Mouse (Mus musculus) MEL (cell line): ENCODE results near the gene Xntrpc.
"Not testable (repeated sequence)": the region's sequence is repeated elsewhere in the genome, so short reads cannot be mapped to it uniquely, and the experiment has no call there.

Experiments
- CHD1 ChIP-seq: IDR thresholded peaks from 2 replicates; pipeline ENCODE4 v1.6.1; 2012; ENCODE audit warnings: low read depth, mild to moderate bottlenecking, inconsistent platforms, low read length, improper control_type of control experiment
- CTCF ChIP-seq, 3 experiments: IDR thresholded peaks in 2 of 3; conservative IDR thresholded peaks in 1 of 3; 2 replicates each; pipeline ENCODE4 v1.5.1; 2011 to 2012; ENCODE audit warnings: low read length in 3 of 3, low read depth in 2 of 3, mild to moderate bottlenecking in 2 of 3, improper control_type of control experiment in 1 of 3, inconsistent platforms in 1 of 3, mixed read lengths in 1 of 3, moderate library complexity in 1 of 3; ENCODE audit not compliant: control insufficient read depth in 1 of 3, insufficient read depth in 1 of 3, poor library complexity in 1 of 3, severe bottlenecking in 1 of 3
- EP300 ChIP-seq, 2 experiments: IDR thresholded peaks; 2 replicates each; pipeline ENCODE4 v1.6.1; 2011; ENCODE audit warnings: improper control_type of control experiment in 2 of 2, low read length in 2 of 2, low read depth in 1 of 2, mild to moderate bottlenecking in 1 of 2
- HCFC1 ChIP-seq: IDR thresholded peaks from 2 replicates; pipeline ENCODE4 v1.6.1; 2012; ENCODE audit warnings: low read depth, mild to moderate bottlenecking, inconsistent platforms, low read length, improper control_type of control experiment, moderate library complexity
- MAFK ChIP-seq: IDR thresholded peaks from 2 replicates; pipeline ENCODE4 v1.6.1; 2011; ENCODE audit warnings: low read depth, mild to moderate bottlenecking, low read length, improper control_type of control experiment, borderline replicate concordance
- MAX ChIP-seq: IDR thresholded peaks from 2 replicates; pipeline ENCODE4 v1.6.1; 2011; ENCODE audit warnings: low read length, improper control_type of control experiment
- USF1 ChIP-seq: IDR thresholded peaks from 2 replicates; pipeline ENCODE4 v1.6.1; 2014; ENCODE audit warnings: low read depth, mild to moderate bottlenecking, inconsistent platforms, low read length, improper control_type of control experiment, moderate library complexity
- ZNF384 ChIP-seq: IDR thresholded peaks from 2 replicates; pipeline ENCODE4 v1.6.1; 2012; ENCODE audit warnings: low read depth, mild to moderate bottlenecking, inconsistent platforms, low read length, improper control_type of control experiment

- not testable (repeated sequence) for TF ChIP-seq HCFC1; ZNF384; MAFK; CHD1; MAX; EP300 (IDR thresholded peaks at IDR 0.05; ENCODE audit: low read depth in 1 of 2, low read length in 2 of 2); CTCF (IDR thresholded peaks at IDR 0.05 in 2 of 3, conservative IDR thresholded peaks at IDR 0.05 in 1 of 3; ENCODE audit: control insufficient read depth in 1 of 3, insufficient read depth in 1 of 3, low read depth in 2 of 3, low read length in 3 of 3, poor library complexity in 1 of 3, severe bottlenecking in 1 of 3); USF1
Observed at GRCm38 (mm10) chr7:102020934-102021333, 44.6 kb upstream of the Xntrpc start.
